Mouse (Mus musculus) ES-Bruce4 (cell line): ENCODE data around the gene Oxsr1. TPM values are rescaled to one million over a fixed set of nuclear protein-coding genes. Genes with fewer than 3 reads are reported as not detected.
"Not testable (repeated sequence)": the region's sequence is repeated elsewhere in the genome, so short reads cannot be mapped to it uniquely, and the experiment has no call there.

Experiments used
- H3K27ac ChIP-seq: 2 replicates; pipeline ENCODE4 v1.5.1; 2012; ENCODE audit warnings: low read length, inconsistent platforms; ENCODE audit not compliant: insufficient read depth
- H3K27me3 ChIP-seq: 2 replicates; pipeline ENCODE4 v1.6.1; 2012; ENCODE audit warnings: mild to moderate bottlenecking, low read length, inconsistent platforms; ENCODE audit not compliant: control insufficient read depth, poor library complexity, insufficient read depth, severe bottlenecking
- H3K36me3 ChIP-seq: 2 replicates; pipeline ENCODE4 v1.6.1; 2012; ENCODE audit warnings: inconsistent platforms, mild to moderate bottlenecking, low read length, moderate library complexity; ENCODE audit not compliant: control insufficient read depth, poor library complexity, insufficient read depth, severe bottlenecking
- H3K4me1 ChIP-seq: one replicate; pipeline ENCODE4 v1.8.1; 2011; ENCODE audit warnings: low read length; ENCODE audit not compliant: control insufficient read depth, insufficient read depth
- H3K4me3 ChIP-seq: 2 replicates; pipeline ENCODE4 v1.5.1; 2011; ENCODE audit warnings: low read depth, mild to moderate bottlenecking, low read length
- H3K9ac ChIP-seq: 2 replicates; pipeline ENCODE4 v1.6.1; 2012; ENCODE audit warnings: low read depth, mild to moderate bottlenecking, inconsistent platforms; ENCODE audit not compliant: poor library complexity, severe bottlenecking
- H3K9me3 ChIP-seq: replicated peaks from 2 replicates; pipeline ENCODE4 v1.6.1; 2012; ENCODE audit warnings: mild to moderate bottlenecking, low read length, inconsistent platforms; ENCODE audit not compliant: control insufficient read depth, poor library complexity, insufficient read depth, severe bottlenecking
- CTCF ChIP-seq: IDR thresholded peaks from one replicate; pipeline ENCODE4 v1.8.1; 2011; ENCODE audit warnings: low read depth, low read length
- EP300 ChIP-seq: IDR thresholded peaks from 2 replicates; pipeline ENCODE4 v1.6.1; 2011; ENCODE audit warnings: low read depth, low read length; ENCODE audit not compliant: insufficient read depth
- POLR2A ChIP-seq: IDR thresholded peaks from one replicate; pipeline ENCODE4 v1.8.1; 2011; ENCODE audit warnings: low read length; ENCODE audit not compliant: insufficient read depth
- polyA plus RNA-seq: library from polyadenylated mRNA; stranded (reverse); fragments of >200 nt; gene quantifications from 2 replicates; pipeline ENCODE4 v1.2.4, GENCODE M21; 2011; ENCODE audit warnings: low read depth; ENCODE audit not compliant: missing spikeins, insufficient read depth, insufficient read length

Oxsr1 gene
- polyA plus RNA-seq, 1 experiment, result 86.3 TPM

- no peak for TF ChIP-seq CTCF
- no peak for TF ChIP-seq POLR2A
- TF ChIP-seq EP300, result no peak
- no peak overlapping the region for H3K27ac ChIP-seq
Measured at GRCm38 (mm10) chr9:119276321-119276720, 45.9 kb downstream of the Oxsr1 start.

GRCm38 (mm10) chr9:119274814-119275213 lies 47.4 kb downstream of the Oxsr1 start:
- not testable (repeated sequence) for H3K27ac ChIP-seq, H3K27me3 ChIP-seq, H3K9ac ChIP-seq, H3K36me3 ChIP-seq, H3K9me3 ChIP-seq, H3K4me1 ChIP-seq, H3K4me3 ChIP-seq

More at GRCm38 (mm10) chr9:119276321-119276720, 45.9 kb downstream of the Oxsr1 start:
- Histone ChIP-seq H3K9ac (no peak overlapping the region), H3K36me3 (peaks cover 11% of the 10 kb centered on the region), H3K27me3 (no peaks in the 10 kb centered on the region), H3K9me3 (no peaks in the 10 kb centered on the region), H3K4me3 (no peak overlapping the region), H3K4me1 (peaks cover 2% of the 10 kb centered on the region)

GRCm38 (mm10) chr9:119271496-119271895 lies 50.7 kb downstream of the Oxsr1 start:
- TF ChIP-seq POLR2A (no peak), CTCF (no peak), EP300 (no peak)

GRCm38 (mm10) chr9:119268588-119269145 lies 53.6 kb downstream of the Oxsr1 start:
- TF ChIP-seq POLR2A (no peak), CTCF (no peak), EP300 (no peak)
- no peak overlapping the region for H3K27ac ChIP-seq
- peaks cover 2% of the 10 kb centered on the region for H3K4me1 ChIP-seq
- no peaks in the 10 kb centered on the region for H3K27me3 ChIP-seq
- H3K9me3 ChIP-seq, result no peaks in the 10 kb centered on the region
- H3K36me3 ChIP-seq, result peaks cover 42% of the 10 kb centered on the region
- no peak overlapping the region for H3K9ac ChIP-seq
- H3K4me3 ChIP-seq, result no peak overlapping the region

More at GRCm38 (mm10) chr9:119271496-119271895, 50.7 kb downstream of the Oxsr1 start:
- H3K27me3 ChIP-seq, result no peaks in the 10 kb centered on the region
- H3K36me3 ChIP-seq, result peaks cover 24% of the 10 kb centered on the region
- H3K4me3 ChIP-seq, result no peak overlapping the region
- peak overlapping the region; percentile 64 for H3K27ac ChIP-seq
- H3K4me1 ChIP-seq, result peaks cover 2% of the 10 kb centered on the region
- no peak overlapping the region for H3K9ac ChIP-seq
- no peaks in the 10 kb centered on the region for H3K9me3 ChIP-seq

GRCm38 (mm10) chr9:119268120-119268519 lies 54.1 kb downstream of the Oxsr1 start:
- peaks cover 2% of the 10 kb centered on the region for H3K4me1 ChIP-seq
- H3K4me3 ChIP-seq, result no peak overlapping the region
- no peak for TF ChIP-seq CTCF
- TF ChIP-seq EP300, result no peak
- no peak for TF ChIP-seq POLR2A
- H3K36me3 ChIP-seq, result peaks cover 41% of the 10 kb centered on the region
- no peaks in the 10 kb centered on the region for H3K27me3 ChIP-seq
- H3K9me3 ChIP-seq, result no peaks in the 10 kb centered on the region
- H3K9ac ChIP-seq, result no peak overlapping the region
- H3K27ac ChIP-seq, result no peak overlapping the region

- H3K4me1 ChIP-seq, H3K27me3 ChIP-seq, H3K27ac ChIP-seq, H3K9ac ChIP-seq, H3K4me3 ChIP-seq, H3K9me3 ChIP-seq: not testable (repeated sequence)
- H3K36me3 ChIP-seq, result peaks cover 45% of the 10 kb centered on the region
Measured at GRCm38 (mm10) chr9:119266121-119266395, 56.2 kb downstream of the Oxsr1 start.

- not testable (repeated sequence) for H3K4me1 ChIP-seq, H3K9ac ChIP-seq, H3K9me3 ChIP-seq, H3K27me3 ChIP-seq, H3K4me3 ChIP-seq, H3K27ac ChIP-seq
- H3K36me3 ChIP-seq, result peaks cover 45% of the 10 kb centered on the region
Measured at GRCm38 (mm10) chr9:119265373-119266120, 56.7 kb downstream of the Oxsr1 start.
